Mouse (Mus musculus): ENCODE measurements around the gene Capn2. TPM values are rescaled to one million over a fixed set of nuclear protein-coding genes. Genes with fewer than 3 reads are reported as not detected.
A peak's percentile ranks its signal among the peaks of the same experiment; 100 is the strongest.

The Capn2 gene
- polyA plus RNA-seq, 1 experiment from 2014 or later = 89.2 TPM

- no peak overlapping the region; the same call in 1 of the 2 replicates for H3K4me3 ChIP-seq (ENCODE audit: low read depth, low read length)
- peaks cover 9% of the 10 kb centered on the region for H3K4me1 ChIP-seq (ENCODE audit: control insufficient read depth, insufficient read depth, low read length)
- no peaks in the 10 kb centered on the region for H3K27me3 ChIP-seq (ENCODE audit: control insufficient read depth, insufficient read depth, low read length)
- H3K9me3 ChIP-seq (ENCODE audit: control insufficient read depth, low read depth, low read length) = no peaks in the 10 kb centered on the region
- H3K4me2 ChIP-seq (replicated peaks; ENCODE audit: low read depth, low read length) = peak overlapping the region; percentile 32; the same call in 1 of the 2 replicates
- H3K27ac ChIP-seq (ENCODE audit: low read length) = peak overlapping the region; percentile 66
- 7% methylated on average over 21 of the region's 21 CpGs for WGBS
- peaks cover 31% of the 10 kb centered on the region for H3K36me3 ChIP-seq (ENCODE audit: control insufficient read depth, insufficient read depth, low read length)
- H3K9ac ChIP-seq (replicated peaks; ENCODE audit: low read depth, low read length) = no peak overlapping the region
- peak; percentile 92; the same call in 1 of the 2 replicates for ATAC-seq (ENCODE audit: insufficient number of reproducible peaks, insufficient read depth, low FRiP score, low read depth)
These were observed 27.5 kb downstream of the Capn2 start for GRCm38 (mm10) chr1:182489803-182490452.

DNA sequence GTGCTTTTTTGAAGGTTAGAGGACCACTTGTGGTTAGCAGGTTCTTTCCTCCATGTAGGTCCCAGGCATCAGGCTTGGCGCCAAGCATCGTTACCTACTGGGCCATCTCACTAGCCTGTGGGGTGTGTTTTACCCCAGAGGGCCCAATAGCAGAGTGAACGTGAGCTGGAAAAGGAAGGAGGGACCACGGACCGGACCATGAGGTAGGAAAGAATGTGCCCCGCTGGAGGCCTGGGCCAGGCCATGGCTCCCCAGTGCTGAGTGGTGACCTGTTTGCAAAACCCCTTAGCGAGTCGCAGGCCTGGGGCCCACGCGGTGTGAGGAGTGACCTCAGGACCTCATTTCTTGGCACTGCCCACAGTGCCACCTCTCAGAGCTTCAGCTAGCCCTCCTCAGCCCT lies 28.9 kb downstream of the Capn2 start:
- no peaks in the 10 kb centered on the region for H3K27me3 ChIP-seq (ENCODE audit: control insufficient read depth, insufficient read depth, low read length)
- H3K4me1 ChIP-seq (ENCODE audit: control insufficient read depth, insufficient read depth, low read length) = 0 out of 2 replicates have a peak, but pooled peaks cover 4% of the 10 kb centered on the region
- H3K9ac ChIP-seq (replicated peaks; ENCODE audit: low read depth, low read length) = no peak overlapping the region
- ATAC-seq (ENCODE audit: insufficient number of reproducible peaks, insufficient read depth, low FRiP score, low read depth) = no peak
- no peak overlapping the region for H3K4me3 ChIP-seq (ENCODE audit: low read depth, low read length)
- H3K36me3 ChIP-seq (ENCODE audit: control insufficient read depth, insufficient read depth, low read length) = peaks cover 40% of the 10 kb centered on the region
- H3K9me3 ChIP-seq (ENCODE audit: control insufficient read depth, low read depth, low read length) = no peaks in the 10 kb centered on the region
- H3K27ac ChIP-seq (ENCODE audit: low read length) = no peak overlapping the region
- no peak overlapping the region for H3K4me2 ChIP-seq (replicated peaks; ENCODE audit: low read depth, low read length)
- WGBS = 93% methylated on average over 10 of the region's 10 CpGs

GRCm38 (mm10) chr1:182483910-182484274 lies 33.5 kb downstream of the Capn2 start:
- WGBS = 90% methylated on average over 12 of the region's 12 CpGs
- H3K27me3 ChIP-seq (ENCODE audit: control insufficient read depth, insufficient read depth, low read length) = no peaks in the 10 kb centered on the region
- H3K36me3 ChIP-seq (ENCODE audit: control insufficient read depth, insufficient read depth, low read length) = peaks cover 50% of the 10 kb centered on the region
- H3K4me3 ChIP-seq (ENCODE audit: low read depth, low read length) = no peak overlapping the region
- H3K4me2 ChIP-seq (replicated peaks; ENCODE audit: low read depth, low read length) = no peak overlapping the region
- no peaks in the 10 kb centered on the region for H3K9me3 ChIP-seq (ENCODE audit: control insufficient read depth, low read depth, low read length)
- H3K27ac ChIP-seq (ENCODE audit: low read length) = no peak overlapping the region
- no peaks in the 10 kb centered on the region for H3K4me1 ChIP-seq (ENCODE audit: control insufficient read depth, insufficient read depth, low read length)
- H3K9ac ChIP-seq (replicated peaks; ENCODE audit: low read depth, low read length) = no peak overlapping the region
- no peak for ATAC-seq (ENCODE audit: insufficient number of reproducible peaks, insufficient read depth, low FRiP score, low read depth)

GRCm38 (mm10) chr1:182482991-182483909 lies 34.2 kb downstream of the Capn2 start:
- H3K9ac ChIP-seq (replicated peaks; ENCODE audit: low read depth, low read length) = no peak overlapping the region
- no peak overlapping the region for H3K4me2 ChIP-seq (replicated peaks; ENCODE audit: low read depth, low read length)
- WGBS = 78% methylated on average over 14 of the region's 14 CpGs
- no peaks in the 10 kb centered on the region for H3K27me3 ChIP-seq (ENCODE audit: control insufficient read depth, insufficient read depth, low read length)
- H3K27ac ChIP-seq (ENCODE audit: low read length) = no peak overlapping the region
- H3K9me3 ChIP-seq (ENCODE audit: control insufficient read depth, low read depth, low read length) = no peaks in the 10 kb centered on the region
- ATAC-seq (ENCODE audit: insufficient number of reproducible peaks, insufficient read depth, low FRiP score, low read depth) = no peak
- H3K4me3 ChIP-seq (ENCODE audit: low read depth, low read length) = no peak overlapping the region
- H3K36me3 ChIP-seq (ENCODE audit: control insufficient read depth, insufficient read depth, low read length) = peaks cover 50% of the 10 kb centered on the region
- no peaks in the 10 kb centered on the region for H3K4me1 ChIP-seq (ENCODE audit: control insufficient read depth, insufficient read depth, low read length)

GRCm38 (mm10) chr1:182481646-182482295 lies 35.6 kb downstream of the Capn2 start:
- no peak overlapping the region for H3K27ac ChIP-seq (ENCODE audit: low read length)

GRCm38 (mm10) chr1:182481138-182481537 lies 36.3 kb downstream of the Capn2 start:
- Histone ChIP-seq H3K4me2 (replicated peaks; ENCODE audit: low read depth, low read length) (no peak overlapping the region), H3K9ac (replicated peaks; ENCODE audit: low read depth, low read length) (no peak overlapping the region), H3K4me1 (ENCODE audit: control insufficient read depth, insufficient read depth, low read length) (no peaks in the 10 kb centered on the region), H3K27me3 (ENCODE audit: control insufficient read depth, insufficient read depth, low read length) (no peaks in the 10 kb centered on the region), H3K36me3 (ENCODE audit: control insufficient read depth, insufficient read depth, low read length) (peaks cover 61% of the 10 kb centered on the region), H3K9me3 (ENCODE audit: control insufficient read depth, low read depth, low read length) (no peaks in the 10 kb centered on the region), H3K27ac (ENCODE audit: low read length) (no peak overlapping the region), H3K4me3 (ENCODE audit: low read depth, low read length) (no peak overlapping the region)
- WGBS = 94% methylated on average over 7 of the region's 7 CpGs
- no peak for ATAC-seq (ENCODE audit: insufficient number of reproducible peaks, insufficient read depth, low FRiP score, low read depth)

More at GRCm38 (mm10) chr1:182481646-182482295, 35.6 kb downstream of the Capn2 start:
- Histone ChIP-seq H3K9me3 (ENCODE audit: control insufficient read depth, low read depth, low read length) (no peaks in the 10 kb centered on the region), H3K4me3 (ENCODE audit: low read depth, low read length) (no peak overlapping the region), H3K4me2 (replicated peaks; ENCODE audit: low read depth, low read length) (no peak overlapping the region), H3K36me3 (ENCODE audit: control insufficient read depth, insufficient read depth, low read length) (peaks cover 59% of the 10 kb centered on the region), H3K9ac (replicated peaks; ENCODE audit: low read depth, low read length) (no peak overlapping the region), H3K27me3 (ENCODE audit: control insufficient read depth, insufficient read depth, low read length) (no peaks in the 10 kb centered on the region), H3K4me1 (ENCODE audit: control insufficient read depth, insufficient read depth, low read length) (no peaks in the 10 kb centered on the region)
- 86% methylated on average over 10 of the region's 10 CpGs for WGBS
- ATAC-seq (ENCODE audit: insufficient number of reproducible peaks, insufficient read depth, low FRiP score, low read depth) = no peak

- peaks cover 57% of the 10 kb centered on the region for H3K36me3 ChIP-seq (ENCODE audit: control insufficient read depth, insufficient read depth, low read length)
- no peak overlapping the region for H3K4me2 ChIP-seq (replicated peaks; ENCODE audit: low read depth, low read length)
- H3K4me1 ChIP-seq (ENCODE audit: control insufficient read depth, insufficient read depth, low read length) = no peaks in the 10 kb centered on the region
- no peaks in the 10 kb centered on the region for H3K27me3 ChIP-seq (ENCODE audit: control insufficient read depth, insufficient read depth, low read length)
- H3K27ac ChIP-seq (ENCODE audit: low read length) = no peak overlapping the region
- 67% methylated on average over 4 of the region's 4 CpGs for WGBS
- H3K4me3 ChIP-seq (ENCODE audit: low read depth, low read length) = no peak overlapping the region
- ATAC-seq (ENCODE audit: insufficient number of reproducible peaks, insufficient read depth, low FRiP score, low read depth) = no peak
- no peaks in the 10 kb centered on the region for H3K9me3 ChIP-seq (ENCODE audit: control insufficient read depth, low read depth, low read length)
- no peak overlapping the region for H3K9ac ChIP-seq (replicated peaks; ENCODE audit: low read depth, low read length)
These were observed 38.5 kb downstream of the Capn2 start for GRCm38 (mm10) chr1:182478935-182479334.

- Histone ChIP-seq H3K36me3 (ENCODE audit: control insufficient read depth, insufficient read depth, low read length) (peaks cover 62% of the 10 kb centered on the region), H3K27ac (ENCODE audit: low read length) (no peak overlapping the region), H3K4me2 (replicated peaks; ENCODE audit: low read depth, low read length) (no peak overlapping the region), H3K27me3 (ENCODE audit: control insufficient read depth, insufficient read depth, low read length) (no peaks in the 10 kb centered on the region), H3K4me3 (ENCODE audit: low read depth, low read length) (no peak overlapping the region), H3K9me3 (ENCODE audit: control insufficient read depth, low read depth, low read length) (no peaks in the 10 kb centered on the region), H3K9ac (replicated peaks; ENCODE audit: low read depth, low read length) (no peak overlapping the region), H3K4me1 (ENCODE audit: control insufficient read depth, insufficient read depth, low read length) (no peaks in the 10 kb centered on the region)
- WGBS = 84% methylated on average over 5 of the region's 5 CpGs
- no peak for ATAC-seq (ENCODE audit: insufficient number of reproducible peaks, insufficient read depth, low FRiP score, low read depth)
These were observed 42.2 kb downstream of the Capn2 start for GRCm38 (mm10) chr1:182475005-182475796.

Data from stomach, embryonic 14.5 days (tissue).